Mouse (Mus musculus): ENCODE data around the gene Homer3. TPM values are rescaled to one million over a fixed set of nuclear protein-coding genes. Genes with fewer than 3 reads are reported as not detected.

Gene Homer3
- polyA plus RNA-seq, 1 experiment from 2014 or later: 74.2 TPM

DNA sequence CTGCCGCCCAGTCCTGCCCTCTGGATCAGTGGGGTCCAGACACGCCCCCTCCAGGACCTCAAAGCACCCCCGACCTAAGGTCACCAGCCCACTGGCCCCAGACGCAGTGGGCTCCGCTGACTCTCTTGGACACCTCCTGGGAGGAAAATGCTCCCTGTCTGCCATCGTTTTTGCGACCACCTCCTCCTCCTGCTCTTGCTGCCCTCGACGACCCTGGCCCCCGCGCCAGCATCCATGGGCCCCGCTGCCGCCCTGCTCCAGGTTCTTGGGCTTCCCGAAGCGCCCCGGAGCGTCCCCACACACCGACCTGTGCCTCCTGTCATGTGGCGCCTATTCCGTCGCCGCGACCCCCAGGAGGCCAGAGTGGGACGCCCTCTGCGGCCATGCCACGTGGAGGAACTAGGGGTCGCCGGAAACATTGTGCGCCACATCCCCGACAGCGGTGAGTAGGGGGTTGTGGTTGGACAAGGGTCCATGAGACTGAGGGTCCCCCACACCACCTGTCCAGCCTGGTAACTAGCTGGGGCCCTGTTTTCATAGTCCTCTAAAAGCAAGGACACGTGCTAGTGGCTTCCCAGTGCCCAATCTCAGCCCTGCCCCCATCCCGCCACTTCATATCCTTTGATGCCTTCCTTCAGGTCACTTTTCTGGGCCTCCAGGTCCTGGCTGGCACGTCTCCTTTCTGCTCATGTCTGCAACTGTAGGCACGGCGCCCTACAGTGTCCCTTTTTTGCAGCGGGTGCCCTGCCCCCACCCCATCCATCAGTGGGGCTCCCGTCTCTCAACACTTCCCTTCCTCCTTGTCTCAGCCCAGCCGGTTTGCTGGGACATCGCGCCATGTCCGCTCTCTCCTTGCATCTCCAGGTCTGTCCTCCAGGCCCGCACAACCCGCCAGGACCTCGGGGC is 47.5 kb downstream of the Homer3 start:
- Histone ChIP-seq H3K9me3 (ENCODE audit: low read length) (no peaks in the 10 kb centered on the region), H3K36me3 (ENCODE audit: insufficient read depth, low read length) (peaks cover 39% of the 10 kb centered on the region), H3K27me3 (ENCODE audit: insufficient read depth, low read length) (no peaks in the 10 kb centered on the region), H3K4me1 (ENCODE audit: insufficient read depth, low read length) (peaks cover 22% of the 10 kb centered on the region), H3K27ac (ENCODE audit: low read length) (no peak overlapping the region), H3K4me3 (ENCODE audit: low read length) (peak overlapping the region; percentile 30), H3K4me2 (replicated peaks; ENCODE audit: low read depth, low read length) (peak overlapping the region; percentile 49), H3K9ac (replicated peaks; ENCODE audit: low read length) (0 out of 2 replicates have a peak overlapping the region, but pooled peaks have one; percentile 56)
- WGBS: 6% methylated on average over 45 of the region's 45 CpGs
- ATAC-seq (ENCODE audit: low FRiP score, low TSS enrichment): peak; percentile 11; the same call in 1 of the 2 replicates

DNA sequence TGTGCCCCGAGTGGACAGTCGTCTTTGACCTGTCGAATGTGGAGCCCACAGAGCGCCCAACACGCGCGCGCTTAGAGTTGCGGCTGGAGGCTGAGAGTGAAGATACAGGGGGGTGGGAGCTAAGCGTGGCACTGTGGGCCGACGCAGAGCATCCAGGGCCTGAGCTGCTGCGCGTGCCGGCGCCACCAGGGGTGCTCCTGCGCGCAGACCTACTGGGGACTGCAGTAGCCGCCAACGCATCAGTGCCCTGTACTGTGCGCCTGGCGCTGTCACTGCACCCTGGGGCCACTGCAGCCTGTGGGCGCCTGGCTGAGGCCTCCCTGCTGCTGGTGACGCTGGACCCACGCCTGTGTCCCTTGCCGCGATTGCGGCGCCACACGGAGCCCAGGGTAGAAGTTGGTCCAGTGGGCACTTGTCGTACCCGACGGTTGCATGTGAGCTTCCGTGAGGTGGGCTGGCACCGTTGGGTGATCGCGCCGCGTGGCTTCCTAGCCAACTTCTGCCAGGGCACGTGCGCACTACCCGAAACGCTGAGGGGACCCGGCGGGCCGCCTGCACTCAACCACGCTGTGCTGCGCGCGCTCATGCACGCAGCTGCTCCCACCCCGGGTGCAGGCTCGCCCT is 48.2 kb downstream of the Homer3 start:
- no peak overlapping the region for H3K27ac ChIP-seq (ENCODE audit: low read length)
- H3K4me2 ChIP-seq (replicated peaks; ENCODE audit: low read depth, low read length): peak overlapping the region; percentile 49
- 0 out of 2 replicates have a peak overlapping the region, but pooled peaks have one; percentile 56 for H3K9ac ChIP-seq (replicated peaks; ENCODE audit: low read length)
- peak overlapping the region; percentile 30 for H3K4me3 ChIP-seq (ENCODE audit: low read length)
- WGBS: 31% methylated on average over 53 of the region's 53 CpGs
- no peaks in the 10 kb centered on the region for H3K27me3 ChIP-seq (ENCODE audit: insufficient read depth, low read length)
- H3K9me3 ChIP-seq (ENCODE audit: low read length): no peaks in the 10 kb centered on the region
- H3K36me3 ChIP-seq (ENCODE audit: insufficient read depth, low read length): peaks cover 46% of the 10 kb centered on the region
- H3K4me1 ChIP-seq (ENCODE audit: insufficient read depth, low read length): peaks cover 22% of the 10 kb centered on the region
- ATAC-seq (ENCODE audit: low FRiP score, low TSS enrichment): peak; percentile 88

DNA sequence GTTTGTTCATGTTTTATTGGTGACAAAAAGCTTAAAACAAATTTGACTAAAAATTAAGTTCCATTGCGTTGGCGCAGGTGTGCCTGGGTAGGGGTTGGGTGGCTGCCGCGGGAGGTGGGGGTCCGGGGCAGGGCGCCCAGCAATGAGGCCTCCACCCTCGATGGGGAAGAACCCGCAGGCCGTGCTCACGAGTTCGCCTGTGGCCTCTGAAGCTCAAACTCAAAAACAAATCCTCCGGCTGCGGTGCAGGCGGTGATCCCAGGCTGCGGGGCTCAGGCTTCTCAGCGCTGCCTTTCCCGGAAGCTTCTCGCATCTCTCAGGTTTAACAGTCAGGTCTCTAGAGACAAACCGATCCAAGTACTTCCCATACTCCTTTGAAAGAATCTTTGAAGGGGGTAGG is 48.9 kb downstream of the Homer3 start:
- ATAC-seq (ENCODE audit: low FRiP score, low TSS enrichment): no peak
- H3K27me3 ChIP-seq (ENCODE audit: insufficient read depth, low read length): no peaks in the 10 kb centered on the region
- WGBS: 77% methylated on average over 19 of the region's 19 CpGs
- peaks cover 53% of the 10 kb centered on the region for H3K36me3 ChIP-seq (ENCODE audit: insufficient read depth, low read length)
- no peak overlapping the region for H3K27ac ChIP-seq (ENCODE audit: low read length)
- no peak overlapping the region for H3K9ac ChIP-seq (replicated peaks; ENCODE audit: low read length)
- H3K4me2 ChIP-seq (replicated peaks; ENCODE audit: low read depth, low read length): no peak overlapping the region
- H3K4me3 ChIP-seq (ENCODE audit: low read length): no peak overlapping the region
- H3K9me3 ChIP-seq (ENCODE audit: low read length): no peaks in the 10 kb centered on the region
- peaks cover 22% of the 10 kb centered on the region for H3K4me1 ChIP-seq (ENCODE audit: insufficient read depth, low read length)

DNA sequence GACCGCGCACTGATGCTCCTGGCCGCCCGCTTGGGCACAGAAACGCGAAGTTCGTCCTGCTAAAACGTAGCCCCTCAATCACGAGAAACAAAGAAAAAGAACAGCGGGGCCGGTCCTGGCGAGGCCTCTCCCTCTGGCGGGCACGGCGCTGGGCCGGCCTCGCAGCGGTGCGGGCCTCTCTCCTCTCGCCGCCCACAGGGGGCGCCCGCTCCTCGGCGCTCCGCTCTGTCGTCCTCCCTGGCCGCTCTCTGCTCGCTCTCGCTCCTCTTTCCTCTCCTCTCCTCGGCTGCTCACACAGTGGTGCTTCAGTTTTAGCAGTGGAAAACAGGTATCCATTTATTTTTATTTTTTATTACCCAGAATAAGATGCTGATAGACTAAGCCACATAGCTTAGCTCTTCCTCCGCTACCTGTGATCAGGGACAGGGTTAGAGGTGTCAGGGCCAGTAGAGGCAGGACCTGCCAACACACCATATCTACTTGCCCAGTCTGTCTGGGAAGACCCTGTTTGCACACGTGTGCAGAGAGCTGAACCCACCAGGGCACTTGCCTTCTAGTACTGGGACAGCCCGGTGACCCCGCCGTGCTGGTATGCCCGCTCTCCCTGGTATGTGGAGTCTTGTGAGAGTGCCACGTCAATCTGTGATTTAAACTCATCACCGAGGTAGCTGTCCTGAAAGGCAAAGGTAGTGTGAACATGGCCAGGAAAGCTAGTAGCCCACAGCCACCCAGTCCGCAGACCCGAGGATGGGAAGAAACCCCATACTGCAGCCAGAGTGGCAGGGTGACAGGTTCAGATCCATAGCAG is 49.6 kb downstream of the Homer3 start:
- Histone ChIP-seq H3K9me3 (ENCODE audit: low read length) (no peaks in the 10 kb centered on the region), H3K4me1 (ENCODE audit: insufficient read depth, low read length) (peaks cover 22% of the 10 kb centered on the region), H3K4me2 (replicated peaks; ENCODE audit: low read depth, low read length) (no peak overlapping the region), H3K27me3 (ENCODE audit: insufficient read depth, low read length) (no peaks in the 10 kb centered on the region), H3K4me3 (ENCODE audit: low read length) (no peak overlapping the region), H3K36me3 (ENCODE audit: insufficient read depth, low read length) (peaks cover 60% of the 10 kb centered on the region), H3K27ac (ENCODE audit: low read length) (no peak overlapping the region), H3K9ac (replicated peaks; ENCODE audit: low read length) (no peak overlapping the region)
- ATAC-seq (ENCODE audit: low FRiP score, low TSS enrichment): peak; percentile 62
- 30% methylated on average over 41 of the region's 41 CpGs for WGBS

DNA sequence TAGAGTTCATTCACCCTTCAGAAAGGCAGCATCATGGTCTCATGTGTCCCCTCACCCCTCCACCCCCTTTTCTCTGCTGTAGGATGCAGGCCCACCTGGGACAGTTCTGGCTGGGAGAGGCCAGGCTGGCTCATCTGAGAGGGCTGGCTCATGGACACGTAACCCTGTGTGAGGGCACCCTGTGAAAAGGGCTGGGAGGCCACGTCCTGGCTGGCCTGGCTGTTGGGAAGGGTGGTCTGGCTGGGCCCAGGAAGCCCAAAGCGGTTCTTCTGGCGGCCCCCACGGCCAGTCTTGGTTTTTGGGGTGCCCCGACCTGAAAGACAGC is 50.2 kb downstream of the Homer3 start:
- no peaks in the 10 kb centered on the region for H3K27me3 ChIP-seq (ENCODE audit: insufficient read depth, low read length)
- no peak overlapping the region for H3K4me3 ChIP-seq (ENCODE audit: low read length)
- no peak overlapping the region for H3K4me2 ChIP-seq (replicated peaks; ENCODE audit: low read depth, low read length)
- ATAC-seq (ENCODE audit: low FRiP score, low TSS enrichment): no peak
- H3K4me1 ChIP-seq (ENCODE audit: insufficient read depth, low read length): peaks cover 22% of the 10 kb centered on the region
- 96% methylated on average over 6 of the region's 6 CpGs for WGBS
- H3K9me3 ChIP-seq (ENCODE audit: low read length): no peaks in the 10 kb centered on the region
- no peak overlapping the region for H3K9ac ChIP-seq (replicated peaks; ENCODE audit: low read length)
- peaks cover 66% of the 10 kb centered on the region for H3K36me3 ChIP-seq (ENCODE audit: insufficient read depth, low read length)
- H3K27ac ChIP-seq (ENCODE audit: low read length): no peak overlapping the region

DNA sequence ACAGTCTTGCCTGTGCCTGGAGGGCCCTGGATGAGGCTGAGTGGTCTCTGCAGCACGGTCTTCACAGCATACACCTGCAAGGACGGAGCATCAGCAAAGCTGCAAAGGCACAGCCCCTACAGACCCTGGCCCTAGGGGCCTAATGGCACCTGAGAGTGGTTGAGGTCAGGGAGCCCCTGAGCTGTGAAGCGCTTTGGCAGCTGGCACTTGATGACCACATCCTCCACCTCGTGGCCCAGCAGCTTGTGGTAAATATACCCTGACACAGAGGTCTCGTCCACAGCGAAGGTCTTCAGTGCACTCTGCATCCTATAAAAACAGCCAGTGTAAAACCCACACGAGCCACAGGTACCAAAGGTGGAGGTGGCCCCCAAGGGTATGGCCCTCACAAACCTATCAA is 56.3 kb downstream of the Homer3 start:
- Histone ChIP-seq H3K27ac (ENCODE audit: low read length) (no peak overlapping the region), H3K4me3 (ENCODE audit: low read length) (no peak overlapping the region), H3K36me3 (ENCODE audit: insufficient read depth, low read length) (peaks cover 91% of the 10 kb centered on the region), H3K9me3 (ENCODE audit: low read length) (no peaks in the 10 kb centered on the region), H3K4me2 (replicated peaks; ENCODE audit: low read depth, low read length) (no peak overlapping the region), H3K9ac (replicated peaks; ENCODE audit: low read length) (no peak overlapping the region), H3K4me1 (ENCODE audit: insufficient read depth, low read length) (no peaks in the 10 kb centered on the region), H3K27me3 (ENCODE audit: insufficient read depth, low read length) (no peaks in the 10 kb centered on the region)
- ATAC-seq (ENCODE audit: low FRiP score, low TSS enrichment): no peak
- WGBS: 85% methylated on average over 7 of the region's 7 CpGs

DNA sequence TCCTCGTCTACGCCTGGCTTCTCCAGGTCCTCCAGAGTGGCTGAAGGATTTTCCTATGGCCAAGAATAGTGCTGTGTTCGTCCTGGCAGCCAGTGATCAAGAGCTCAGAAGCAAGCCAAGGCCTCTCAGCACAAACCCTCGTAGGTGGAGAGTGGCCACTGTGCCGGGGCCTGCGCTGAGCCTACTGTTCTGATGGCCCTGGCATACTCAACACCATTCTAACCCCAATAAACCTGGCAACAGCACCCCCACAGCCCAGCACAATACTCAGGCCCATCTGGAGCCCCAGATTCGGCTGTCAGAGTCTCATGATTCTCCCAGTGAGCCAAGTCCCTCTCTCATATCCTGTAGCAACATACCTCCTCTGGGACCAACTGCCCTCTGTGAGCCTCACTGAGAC is 58.0 kb downstream of the Homer3 start:
- no peak overlapping the region for H3K9ac ChIP-seq (replicated peaks; ENCODE audit: low read length)
- WGBS: 90% methylated on average over 7 of the region's 7 CpGs
- H3K4me1 ChIP-seq (ENCODE audit: insufficient read depth, low read length): no peaks in the 10 kb centered on the region
- no peak overlapping the region for H3K27ac ChIP-seq (ENCODE audit: low read length)
- no peaks in the 10 kb centered on the region for H3K27me3 ChIP-seq (ENCODE audit: insufficient read depth, low read length)
- no peak overlapping the region for H3K4me3 ChIP-seq (ENCODE audit: low read length)
- H3K36me3 ChIP-seq (ENCODE audit: insufficient read depth, low read length): peaks cover 76% of the 10 kb centered on the region
- no peaks in the 10 kb centered on the region for H3K9me3 ChIP-seq (ENCODE audit: low read length)
- no peak overlapping the region for H3K4me2 ChIP-seq (replicated peaks; ENCODE audit: low read depth, low read length)
- no peak for ATAC-seq (ENCODE audit: low FRiP score, low TSS enrichment)

DNA sequence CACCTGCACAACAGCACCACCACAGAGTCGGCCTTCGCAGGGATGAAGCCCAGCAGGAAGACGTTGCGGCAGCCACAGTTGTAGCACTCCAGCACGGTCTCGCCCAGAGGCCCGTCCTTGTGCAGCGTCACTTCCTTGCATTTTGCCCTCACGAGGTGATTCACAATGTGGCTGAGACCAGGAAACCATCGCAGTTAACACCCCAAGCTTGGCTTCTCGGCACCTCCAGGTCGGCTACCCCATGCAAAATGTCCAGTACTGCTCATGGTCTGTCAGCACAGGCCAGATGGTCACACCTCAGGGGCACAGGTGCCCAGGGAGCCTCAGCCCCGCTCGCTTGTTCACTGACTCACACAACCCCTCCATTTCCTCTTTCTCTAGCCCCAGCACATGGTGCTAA is 59.4 kb downstream of the Homer3 start:
- ATAC-seq (ENCODE audit: low FRiP score, low TSS enrichment): no peak
- Histone ChIP-seq H3K9me3 (ENCODE audit: low read length) (no peaks in the 10 kb centered on the region), H3K27ac (ENCODE audit: low read length) (no peak overlapping the region), H3K9ac (replicated peaks; ENCODE audit: low read length) (no peak overlapping the region), H3K4me3 (ENCODE audit: low read length) (no peak overlapping the region), H3K4me2 (replicated peaks; ENCODE audit: low read depth, low read length) (no peak overlapping the region), H3K27me3 (ENCODE audit: insufficient read depth, low read length) (no peaks in the 10 kb centered on the region), H3K36me3 (ENCODE audit: insufficient read depth, low read length) (peaks cover 67% of the 10 kb centered on the region), H3K4me1 (ENCODE audit: insufficient read depth, low read length) (no peaks in the 10 kb centered on the region)
- WGBS: 88% methylated on average over 14 of the region's 14 CpGs

DNA sequence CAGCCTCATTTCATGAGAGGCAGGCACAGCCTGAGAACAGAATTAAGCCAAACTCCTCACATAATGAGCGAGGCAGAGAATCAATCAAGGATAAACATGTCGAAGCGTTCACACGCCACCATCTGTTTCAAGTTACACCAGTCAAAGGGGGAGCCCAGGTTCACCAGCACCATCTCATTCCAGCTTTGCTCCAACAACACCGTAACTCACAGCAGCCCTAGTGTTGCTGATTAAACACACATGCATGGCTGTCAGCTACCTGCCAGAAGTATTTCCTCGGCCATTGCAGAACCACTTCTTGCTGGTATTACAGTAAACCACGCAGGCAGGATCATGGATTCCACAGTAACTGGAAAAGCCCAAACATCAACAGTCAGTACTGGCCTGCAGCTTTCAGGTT is 60.4 kb downstream of the Homer3 start:
- Histone ChIP-seq H3K36me3 (ENCODE audit: insufficient read depth, low read length) (peaks cover 56% of the 10 kb centered on the region), H3K9me3 (ENCODE audit: low read length) (no peaks in the 10 kb centered on the region), H3K4me2 (replicated peaks; ENCODE audit: low read depth, low read length) (no peak overlapping the region), H3K4me3 (ENCODE audit: low read length) (no peak overlapping the region), H3K9ac (replicated peaks; ENCODE audit: low read length) (no peak overlapping the region), H3K27me3 (ENCODE audit: insufficient read depth, low read length) (no peaks in the 10 kb centered on the region), H3K4me1 (ENCODE audit: insufficient read depth, low read length) (no peaks in the 10 kb centered on the region), H3K27ac (ENCODE audit: low read length) (no peak overlapping the region)
- WGBS: 61% methylated on average over 7 of the region's 7 CpGs
- ATAC-seq (ENCODE audit: low FRiP score, low TSS enrichment): no peak

All from kidney, embryonic 16.5 days (tissue).